Mouse (Mus musculus) stomach, postnatal 0 days (tissue): ENCODE measurements at regions not wholly inside any gene's neighbourhood (a gene's known extent, or its start where the extent isn't known, plus 50 kb on each side); places are given as distances from the start of the nearest gene placed in this dataset.

ENCODE experiments used
- CTCF ChIP-seq: IDR thresholded peaks from 2 replicates; pipeline ENCODE4 v1.5.1; 2016; ENCODE audit warnings: antibody characterized with exemption, low read depth, mild to moderate bottlenecking, moderate library complexity
- EP300 ChIP-seq: optimal IDR thresholded peaks from 2 replicates; pipeline ENCODE3; 2016; ENCODE audit warnings: antibody characterized with exemption

GRCm38 (mm10) chr10:17602446-17602845 lies 120.6 kb upstream of the Cited2 start:
- TF ChIP-seq CTCF, result no peak
- TF ChIP-seq EP300, result no peak
